In genomic region chr2:164452000-164452676, GRCm38 (mm10) we compare ENCODE assay signal across 15 mouse cellular contexts. TPM values are rescaled to one million over a fixed set of nuclear protein-coding genes. Genes with fewer than 3 reads are reported as not detected.
A peak's percentile ranks its signal among the peaks of the same experiment; 100 is the strongest.
DNase-seq lines count a peak whose midpoint lies in the region; ATAC-seq and TF ChIP-seq lines count a peak whose summit lies in the region.
"Had no signal": no experiment of that assay in that cellular context is flagged by ENCODE, and none has a peak within 500 bp of the region (broad histone marks: within the 10 kb centered on the region; RNA-seq: fewer than 3 reads in every experiment).

No protein-coding gene starts in this region.

- ATAC-seq in hindbrain, embryonic 11.5 days (ENCODE audit: low FRiP score) = no peak
- ATAC-seq in hindbrain, embryonic 13.5 days (ENCODE audit: low FRiP score) = no peak
- no peak for ATAC-seq in embryonic facial prominence, embryonic 13.5 days (ENCODE audit: insufficient number of reproducible peaks, insufficient read depth, low FRiP score, low TSS enrichment, low read depth)
- peak; percentile 64 for ATAC-seq in heart, postnatal 0 days (ENCODE audit: insufficient read depth, low read depth)
- ATAC-seq: midbrain, embryonic 16.5 days had no signal

- no peak for TF ChIP-seq CTCF in heart, postnatal 0 days (IDR thresholded peaks at IDR 0.05; ENCODE audit: low read depth)

- no peaks in the 10 kb centered on the region for H3K9me3 ChIP-seq in hindbrain, embryonic 11.5 days (ENCODE audit: control insufficient read depth, low read length)
- H3K9me3 ChIP-seq in hindbrain, embryonic 13.5 days = no peaks in the 10 kb centered on the region
- H3K9me3 ChIP-seq in embryonic facial prominence, embryonic 13.5 days = no peaks in the 10 kb centered on the region
- no peaks in the 10 kb centered on the region for H3K9me3 ChIP-seq in heart, postnatal 0 days (replicated peaks; ENCODE audit: control insufficient read depth, low read length)

- H3K27ac ChIP-seq in hindbrain, embryonic 11.5 days (ENCODE audit: low read depth, low read length) = no peak overlapping the region
- H3K27ac ChIP-seq in hindbrain, embryonic 13.5 days = no peak overlapping the region
- H3K27ac ChIP-seq in embryonic facial prominence, embryonic 13.5 days = peak overlapping the region; percentile 68
- H3K27ac ChIP-seq in heart, postnatal 0 days (ENCODE audit: low read depth) = peak overlapping the region; percentile 74

- no peak overlapping the region for H3K4me2 ChIP-seq in hindbrain, embryonic 11.5 days (replicated peaks; ENCODE audit: low read depth, low read length)
- no peak overlapping the region for H3K4me2 ChIP-seq in hindbrain, embryonic 13.5 days
- peak overlapping the region; percentile 9; the same call in 1 of the 2 replicates for H3K4me2 ChIP-seq in embryonic facial prominence, embryonic 13.5 days
- 0 out of 2 replicates have a peak overlapping the region, but pooled peaks have one; percentile 0 for H3K4me2 ChIP-seq in heart, postnatal 0 days (ENCODE audit: low read depth, low read length)

- intact Hi-C loops in left cerebral cortex, postnatal 10 days (cut with DNase I) = no loop called here

- H3K9ac ChIP-seq in hindbrain, embryonic 11.5 days (ENCODE audit: low read depth, low read length) = no peak overlapping the region
- H3K9ac ChIP-seq in hindbrain, embryonic 13.5 days = no peak overlapping the region
- H3K9ac ChIP-seq in embryonic facial prominence, embryonic 13.5 days = no peak overlapping the region
- no peak overlapping the region for H3K9ac ChIP-seq in heart, postnatal 0 days (replicated peaks; ENCODE audit: low read depth, low read length)

- 42% methylated on average over 9 of the region's 13 CpGs for WGBS in hindbrain, embryonic 11.5 days
- WGBS in hindbrain, embryonic 13.5 days = 49% methylated on average over 13 of the region's 13 CpGs
- 23% methylated on average over 13 of the region's 13 CpGs for WGBS in embryonic facial prominence, embryonic 13.5 days
- 22% methylated on average over 13 of the region's 13 CpGs for WGBS in heart, postnatal 0 days

- H3K4me1 ChIP-seq in hindbrain, embryonic 11.5 days (replicated peaks; ENCODE audit: control insufficient read depth, insufficient read depth, low read length) = peaks cover 3% of the 10 kb centered on the region; the same call in 1 of the 2 replicates
- peaks cover 8% of the 10 kb centered on the region; the same call in 1 of the 2 replicates for H3K4me1 ChIP-seq in hindbrain, embryonic 13.5 days (replicated peaks)
- peaks cover 53% of the 10 kb centered on the region for H3K4me1 ChIP-seq in embryonic facial prominence, embryonic 13.5 days
- H3K4me1 ChIP-seq in heart, postnatal 0 days (ENCODE audit: control insufficient read depth, insufficient read depth) = peaks cover 43% of the 10 kb centered on the region

- H3K27me3 ChIP-seq in hindbrain, embryonic 11.5 days (ENCODE audit: control insufficient read depth, insufficient read depth, low read length) = no peaks in the 10 kb centered on the region
- no peaks in the 10 kb centered on the region for H3K27me3 ChIP-seq in hindbrain, embryonic 13.5 days
- no peaks in the 10 kb centered on the region for H3K27me3 ChIP-seq in embryonic facial prominence, embryonic 13.5 days
- H3K27me3 ChIP-seq in heart, postnatal 0 days (ENCODE audit: control insufficient read depth, insufficient read depth, low read length) = peaks cover 15% of the 10 kb centered on the region

- TF ChIP-seq EP300 in heart, postnatal 0 days (IDR thresholded peaks at IDR 0.05; ENCODE audit: low read depth) = peak; percentile 86

- peak; percentile 20 for DNase-seq in hindbrain, embryonic 11.5 days (ENCODE audit: low spot score)
- no peak for DNase-seq in heart, postnatal 0 days (ENCODE audit: low spot score)
- DNase-seq in lung, postnatal 14 days = peak; percentile 75
- DNase-seq in adrenal gland, postnatal 36 days = no peak
- no peak for DNase-seq in cerebellum, adult 9-11 months
- no peak for DNase-seq in left cerebral cortex, postnatal 10 days (ENCODE audit: extremely low spot score in 1 of 2, low spot score in 2 of 2)
- DNase-seq: B cell, adult 2 months; gastrocnemius, postnatal 10 days; left cerebral cortex, postnatal 4 days had no signal

- H3K4me3 ChIP-seq in hindbrain, embryonic 11.5 days (ENCODE audit: low read depth, low read length) = no peak overlapping the region
- H3K4me3 ChIP-seq in hindbrain, embryonic 13.5 days = no peak overlapping the region
- H3K4me3 ChIP-seq in embryonic facial prominence, embryonic 13.5 days = no peak overlapping the region
- no peak overlapping the region for H3K4me3 ChIP-seq in heart, postnatal 0 days (ENCODE audit: low read depth, low read length)

- H3K36me3 ChIP-seq in hindbrain, embryonic 11.5 days (ENCODE audit: control insufficient read depth, insufficient read depth, low read length) = no peaks in the 10 kb centered on the region
- no peaks in the 10 kb centered on the region for H3K36me3 ChIP-seq in hindbrain, embryonic 13.5 days
- no peaks in the 10 kb centered on the region for H3K36me3 ChIP-seq in embryonic facial prominence, embryonic 13.5 days
- H3K36me3 ChIP-seq in heart, postnatal 0 days (replicated peaks; ENCODE audit: control insufficient read depth, insufficient read depth, low read length) = no peaks in the 10 kb centered on the region

RNA-seq across cellular contexts. Expression of gene Sys1, which starts 4.6 kb away (rescaled TPM):
- 71.3 and 72.2 TPM in 2 replicates for polyA plus RNA-seq in hindbrain, embryonic 11.5 days (2014; fragmentation: Nextera tagmentation; extraction: Ambion mirVana)
- 84.3 and 85.3 TPM in 2 replicates for polyA plus RNA-seq in hindbrain, embryonic 13.5 days (2015; fragmentation: Nextera tagmentation; extraction: Ambion mirVana)
- polyA plus RNA-seq in embryonic facial prominence, embryonic 13.5 days (2015; fragmentation: Nextera tagmentation; extraction: Ambion mirVana) = 56.0 and 65.9 TPM in 2 replicates
- total RNA-seq in heart, postnatal 0 days (2014; rRNA removed; ENCODE audit: low replicate concordance) = 71.8 and 87.9 TPM in 2 replicates
- 37.6 and 39.1 TPM in 2 replicates for polyA plus RNA-seq in heart, postnatal 0 days (2015; fragmentation: Nextera tagmentation; extraction: Ambion mirVana)
- total RNA-seq in adrenal gland, postnatal 36 days (2021) = 10 to 100 TPM; 28.3 to 33.2 TPM
- total RNA-seq in left cerebral cortex, postnatal 10 days (2021) = 10 to 100 TPM; 40.9 to 41.8 TPM

RNA-seq across cellular contexts. Expression of gene Sdc4, which starts 8.5 kb away (rescaled TPM):
- 9.8 and 11.6 TPM in 2 replicates for polyA plus RNA-seq in hindbrain, embryonic 11.5 days (2014; fragmentation: Nextera tagmentation; extraction: Ambion mirVana)
- polyA plus RNA-seq in hindbrain, embryonic 13.5 days (2015; fragmentation: Nextera tagmentation; extraction: Ambion mirVana) = 9.0 and 9.7 TPM in 2 replicates
- polyA plus RNA-seq in embryonic facial prominence, embryonic 13.5 days (2015; fragmentation: Nextera tagmentation; extraction: Ambion mirVana) = 81.5 and 87.8 TPM in 2 replicates
- 42.2 and 46.5 TPM in 2 replicates for total RNA-seq in heart, postnatal 0 days (2014; rRNA removed; ENCODE audit: low replicate concordance)
- 30.4 and 30.7 TPM in 2 replicates for polyA plus RNA-seq in heart, postnatal 0 days (2015; fragmentation: Nextera tagmentation; extraction: Ambion mirVana)
- 100 to 1,000 TPM; 116 to 144 TPM for total RNA-seq in adrenal gland, postnatal 36 days (2021)
- 10 to 100 TPM; 35.9 to 56.8 TPM for total RNA-seq in left cerebral cortex, postnatal 10 days (2021)

RNA-seq across cellular contexts. Expression of gene Gm20458, which starts 8.6 kb away (rescaled TPM):
- 4.8 and 5.4 TPM in 2 replicates for polyA plus RNA-seq in hindbrain, embryonic 11.5 days (2014; fragmentation: Nextera tagmentation; extraction: Ambion mirVana)
- polyA plus RNA-seq in hindbrain, embryonic 13.5 days (2015; fragmentation: Nextera tagmentation; extraction: Ambion mirVana) = 5.0 and 5.9 TPM in 2 replicates
- 7.7 and 8.3 TPM in 2 replicates for polyA plus RNA-seq in embryonic facial prominence, embryonic 13.5 days (2015; fragmentation: Nextera tagmentation; extraction: Ambion mirVana)
- total RNA-seq in heart, postnatal 0 days (2014; rRNA removed; ENCODE audit: low replicate concordance) = 6.7 and 34.3 TPM in 2 replicates
- polyA plus RNA-seq in heart, postnatal 0 days (2015; fragmentation: Nextera tagmentation; extraction: Ambion mirVana) = 15.4 and 15.5 TPM in 2 replicates
- 1 to 10 TPM; 5.0 to 8.4 TPM for total RNA-seq in adrenal gland, postnatal 36 days (2021)
- total RNA-seq in left cerebral cortex, postnatal 10 days (2021) = 1 to 10 TPM; 2.2 to 6.0 TPM

RNA-seq across cellular contexts. Expression of gene Trp53tg5, which starts 21.4 kb away (rescaled TPM):
- not detected in 2 replicates for polyA plus RNA-seq in hindbrain, embryonic 11.5 days (2014; fragmentation: Nextera tagmentation; extraction: Ambion mirVana)
- polyA plus RNA-seq in hindbrain, embryonic 13.5 days (2015; fragmentation: Nextera tagmentation; extraction: Ambion mirVana) = 0.18 TPM in 1 of 2 replicates, not detected in the other
- not detected in 2 replicates for polyA plus RNA-seq in embryonic facial prominence, embryonic 13.5 days (2015; fragmentation: Nextera tagmentation; extraction: Ambion mirVana)
- not detected in 2 replicates for total RNA-seq in heart, postnatal 0 days (2014; rRNA removed; ENCODE audit: low replicate concordance)
- not detected in 2 replicates for polyA plus RNA-seq in heart, postnatal 0 days (2015; fragmentation: Nextera tagmentation; extraction: Ambion mirVana)
- total RNA-seq in adrenal gland, postnatal 36 days (2021) = not detected
- total RNA-seq in left cerebral cortex, postnatal 10 days (2021) = not detected
- total RNA-seq: gastrocnemius, postnatal 10 days; left cerebral cortex, postnatal 4 days had no signal
- polyA plus RNA-seq: cortical plate, adult 2 months; kidney, embryonic 16.5 days; midbrain, embryonic 16.5 days; stomach, embryonic 16.5 days had no signal

RNA-seq across cellular contexts. Expression of gene Dbndd2, which starts 33.8 kb away (rescaled TPM):
- 2.4 and 3.8 TPM in 2 replicates for polyA plus RNA-seq in hindbrain, embryonic 11.5 days (2014; fragmentation: Nextera tagmentation; extraction: Ambion mirVana)
- 12.0 and 13.8 TPM in 2 replicates for polyA plus RNA-seq in hindbrain, embryonic 13.5 days (2015; fragmentation: Nextera tagmentation; extraction: Ambion mirVana)
- 2.1 and 3.0 TPM in 2 replicates for polyA plus RNA-seq in embryonic facial prominence, embryonic 13.5 days (2015; fragmentation: Nextera tagmentation; extraction: Ambion mirVana)
- total RNA-seq in heart, postnatal 0 days (2014; rRNA removed; ENCODE audit: low replicate concordance) = 22.3 and 26.6 TPM in 2 replicates
- 16.8 and 16.9 TPM in 2 replicates for polyA plus RNA-seq in heart, postnatal 0 days (2015; fragmentation: Nextera tagmentation; extraction: Ambion mirVana)
- total RNA-seq in adrenal gland, postnatal 36 days (2021) = 10 to 100 TPM in 1 of 2 experiments, 1 to 10 TPM in 1; 8.0 to 12.5 TPM
- 10 to 100 TPM; 75.5 to 77.3 TPM for total RNA-seq in left cerebral cortex, postnatal 10 days (2021)

Comparison
In these comparisons a context has a peak if more than half of its experiments do, and no peak if none do; other contexts are left out.
1. DNase-seq: peak in hindbrain, embryonic 11.5 days (single experiment) and lung, postnatal 14 days (single experiment); none in heart, postnatal 0 days (single experiment), adrenal gland, postnatal 36 days (0 of 2), cerebellum, adult 9-11 months (single experiment) and left cerebral cortex, postnatal 10 days (0 of 2).
2. H3K27ac ChIP-seq: peak in embryonic facial prominence, embryonic 13.5 days (single experiment) and heart, postnatal 0 days (single experiment); none in hindbrain, embryonic 11.5 days (single experiment) and hindbrain, embryonic 13.5 days (single experiment).
3. H3K4me2 ChIP-seq: peak in embryonic facial prominence, embryonic 13.5 days (single experiment) and heart, postnatal 0 days (single experiment); none in hindbrain, embryonic 11.5 days (single experiment) and hindbrain, embryonic 13.5 days (single experiment).